Mouse (Mus musculus) embryo, embryonic 10.5 days (tissue): ENCODE measurements around the gene Mif.
"Not testable (repeated sequence)": the region's sequence is repeated elsewhere in the genome, so short reads cannot be mapped to it uniquely, and the experiment has no call there.

Experiments
- DNase-seq: peaks from one replicate; pipeline ENCODE4 v3.0.0-alpha.2; 2015; ENCODE audit warnings: low spot score

Mif gene

DNA sequence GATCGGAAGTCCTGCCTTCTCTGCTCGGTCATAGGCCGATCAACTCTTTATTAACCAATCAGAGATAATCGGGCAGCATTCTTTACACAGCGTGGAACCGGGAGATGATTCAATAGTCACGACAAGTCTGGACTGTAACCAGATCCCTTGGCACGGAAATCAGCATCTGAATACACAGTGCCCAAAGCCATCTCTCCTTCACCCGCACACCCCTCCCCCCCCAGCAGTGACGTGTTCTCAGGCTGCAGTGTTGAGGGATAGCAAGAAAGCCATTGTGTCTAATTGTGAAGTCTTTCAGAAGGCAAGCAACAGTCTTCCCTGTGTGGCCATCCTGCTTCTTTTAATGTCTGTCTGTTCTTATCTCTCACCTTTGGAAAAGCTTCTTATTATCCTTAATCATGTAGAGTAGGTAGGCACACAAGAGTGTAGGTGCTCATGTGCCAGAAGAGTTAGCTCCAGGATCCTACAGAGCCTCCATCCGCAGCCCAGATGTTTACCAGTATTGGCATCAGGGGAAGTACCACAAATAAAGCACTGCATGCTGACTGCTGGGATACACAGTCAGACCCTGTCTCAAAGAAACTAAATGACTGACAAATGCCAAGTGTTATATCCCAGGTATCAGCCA lies 13.0 kb upstream of the Mif start:
- DNase-seq = peak; percentile 96

DNA sequence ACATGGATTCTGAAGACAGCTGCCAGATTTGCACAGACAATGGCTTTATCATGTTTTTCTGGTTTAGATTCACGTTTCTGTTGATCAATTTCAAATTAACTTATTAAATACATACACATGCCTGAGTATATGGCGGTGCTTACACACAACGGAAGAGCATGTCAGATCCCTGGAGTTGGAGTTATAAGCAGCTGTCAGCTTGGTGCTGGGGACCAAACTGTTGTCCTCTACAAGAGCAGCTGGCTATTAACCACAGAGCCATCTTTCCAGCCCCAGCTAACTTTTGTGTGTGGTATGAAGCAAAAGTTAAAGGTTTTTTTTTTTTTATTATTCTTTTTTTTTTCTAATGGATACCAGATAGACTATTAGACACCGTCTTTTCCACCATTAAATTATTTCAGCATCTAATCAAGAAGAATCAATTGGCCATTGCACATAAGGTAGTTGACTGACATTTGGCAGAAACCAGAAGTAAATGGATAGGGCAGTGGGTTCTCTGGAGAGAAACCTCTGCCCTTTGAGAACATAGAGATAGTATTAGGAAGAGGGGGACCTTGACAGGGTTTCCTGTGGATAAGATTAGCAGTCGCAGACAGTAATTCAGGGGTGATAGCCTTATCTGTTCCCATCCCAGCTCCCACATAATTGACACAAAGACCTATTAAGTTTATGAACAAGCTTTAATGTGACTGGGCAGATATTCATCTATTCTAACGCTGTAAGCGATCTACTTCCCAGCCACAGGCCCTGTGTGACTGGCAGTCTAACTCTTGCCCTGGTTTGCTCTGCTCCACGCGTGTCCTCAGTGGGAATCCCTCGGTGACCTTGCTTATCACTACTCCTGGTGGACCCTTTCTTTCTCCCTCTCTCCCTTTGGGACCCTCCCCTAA lies 12.2 kb upstream of the Mif start:
- DNase-seq = no peak

DNA sequence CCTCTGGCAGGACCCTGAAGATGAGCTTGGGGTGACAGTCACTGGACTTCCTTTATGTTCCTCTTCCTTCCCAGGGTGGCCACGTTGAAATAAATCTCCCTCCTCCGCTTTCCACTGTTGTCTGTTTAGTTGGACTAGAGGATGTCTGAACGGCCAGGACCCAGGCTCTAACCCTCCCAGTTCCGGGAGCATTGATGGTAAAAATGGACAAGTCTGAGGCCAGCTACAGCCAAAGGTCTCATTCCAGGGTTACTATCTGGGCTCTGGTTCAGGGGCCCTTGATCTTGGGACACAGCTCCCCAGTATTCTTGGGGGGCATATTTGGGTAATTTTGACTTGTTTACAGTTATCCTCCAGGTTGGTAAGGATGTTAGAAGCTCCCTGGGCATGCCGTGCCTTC lies 1.5 kb upstream of the Mif start:
- DNase-seq = no peak

DNA sequence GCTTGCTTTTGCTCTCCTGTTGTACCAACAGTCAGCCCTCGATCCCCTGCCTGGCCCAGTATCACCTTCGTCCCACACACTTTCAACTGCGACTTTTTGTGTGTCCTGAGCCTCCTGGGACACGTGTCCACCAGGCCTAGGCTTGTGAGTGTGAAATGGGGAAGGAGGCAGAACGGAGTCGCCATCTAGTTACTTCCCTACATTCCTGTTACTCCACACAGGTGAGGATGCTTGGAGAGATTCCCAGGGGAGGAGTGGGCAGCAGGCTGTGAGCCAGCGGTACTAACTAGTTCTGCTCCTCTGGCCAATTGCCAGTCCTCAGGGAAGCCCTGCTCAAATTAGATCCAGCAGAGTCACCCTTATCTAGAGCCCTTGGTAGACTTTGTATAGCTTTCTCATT lies 706 bp upstream of the Mif start:
- peak; percentile 30 for DNase-seq

DNA sequence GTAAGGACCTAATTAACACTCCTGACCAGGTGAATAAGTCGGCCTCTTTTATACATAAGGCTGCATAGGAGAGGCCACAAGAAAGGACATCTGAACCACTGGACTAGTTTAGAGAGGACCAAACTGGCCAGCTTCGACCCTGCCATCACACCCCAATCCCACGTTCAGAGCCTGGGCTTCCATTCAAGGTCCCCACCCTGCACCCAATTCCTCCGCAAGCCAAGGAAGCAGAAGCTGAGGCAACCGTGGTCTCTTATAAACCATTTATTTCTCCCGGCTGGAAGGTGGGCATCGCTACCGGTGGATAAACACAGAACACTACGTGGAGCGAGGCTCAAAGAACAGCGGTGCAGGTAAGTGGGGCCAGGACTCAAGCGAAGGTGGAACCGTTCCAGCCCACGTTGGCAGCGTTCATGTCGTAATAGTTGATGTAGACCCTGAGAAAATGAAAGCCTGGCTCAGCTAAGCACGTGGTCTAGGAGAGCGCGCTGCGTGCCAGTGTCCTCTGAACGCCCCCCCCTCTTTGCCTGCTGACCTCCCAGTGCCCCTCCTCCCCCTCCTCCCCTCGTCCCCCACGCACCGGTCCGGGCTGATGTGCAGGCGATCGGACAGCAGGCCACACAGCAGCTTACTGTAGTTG lies 813 bp downstream of the Mif start:
- DNase-seq = peak; percentile 86

DNA sequence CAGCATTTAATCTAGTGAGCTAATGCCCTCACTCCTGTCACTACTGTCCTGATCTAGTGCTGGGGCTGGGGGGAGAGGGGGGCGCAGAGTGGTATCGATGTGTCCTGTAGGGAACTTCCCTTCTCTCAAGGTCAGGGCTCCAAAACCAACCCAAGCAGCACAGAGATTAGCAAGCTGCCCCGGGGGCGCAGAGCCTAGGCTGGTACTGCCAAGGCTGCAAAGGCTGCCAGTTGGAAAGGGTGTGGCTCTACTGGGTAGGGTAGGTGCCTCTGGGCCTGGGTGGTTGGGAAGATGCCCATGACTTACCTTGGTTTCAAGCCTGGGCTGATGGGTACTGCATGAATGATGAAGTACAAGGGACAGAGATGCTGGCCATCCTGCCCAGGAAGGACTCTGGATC lies 2.4 kb downstream of the Mif start:
- no peak for DNase-seq

DNA sequence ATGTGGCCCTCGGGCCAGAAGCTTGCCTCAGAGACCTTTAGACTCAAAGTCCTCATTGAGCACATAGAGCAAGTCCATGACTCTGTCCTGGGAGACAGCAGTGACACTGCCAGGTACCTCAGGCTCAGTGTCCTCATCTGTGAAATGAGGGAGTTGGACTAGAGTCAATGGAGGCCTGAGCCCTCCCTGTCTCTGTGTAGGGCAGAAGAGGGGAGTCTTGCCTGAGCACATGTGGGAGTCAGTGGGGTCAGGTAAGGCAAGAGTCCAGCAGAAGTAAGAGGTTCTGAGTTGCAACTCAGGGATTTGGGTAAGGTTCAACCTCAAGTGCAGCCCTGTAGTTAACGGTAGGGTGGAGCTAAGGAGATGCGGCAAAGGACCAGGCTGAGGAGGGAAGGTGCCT lies 3.1 kb downstream of the Mif start:
- DNase-seq = no peak

DNA sequence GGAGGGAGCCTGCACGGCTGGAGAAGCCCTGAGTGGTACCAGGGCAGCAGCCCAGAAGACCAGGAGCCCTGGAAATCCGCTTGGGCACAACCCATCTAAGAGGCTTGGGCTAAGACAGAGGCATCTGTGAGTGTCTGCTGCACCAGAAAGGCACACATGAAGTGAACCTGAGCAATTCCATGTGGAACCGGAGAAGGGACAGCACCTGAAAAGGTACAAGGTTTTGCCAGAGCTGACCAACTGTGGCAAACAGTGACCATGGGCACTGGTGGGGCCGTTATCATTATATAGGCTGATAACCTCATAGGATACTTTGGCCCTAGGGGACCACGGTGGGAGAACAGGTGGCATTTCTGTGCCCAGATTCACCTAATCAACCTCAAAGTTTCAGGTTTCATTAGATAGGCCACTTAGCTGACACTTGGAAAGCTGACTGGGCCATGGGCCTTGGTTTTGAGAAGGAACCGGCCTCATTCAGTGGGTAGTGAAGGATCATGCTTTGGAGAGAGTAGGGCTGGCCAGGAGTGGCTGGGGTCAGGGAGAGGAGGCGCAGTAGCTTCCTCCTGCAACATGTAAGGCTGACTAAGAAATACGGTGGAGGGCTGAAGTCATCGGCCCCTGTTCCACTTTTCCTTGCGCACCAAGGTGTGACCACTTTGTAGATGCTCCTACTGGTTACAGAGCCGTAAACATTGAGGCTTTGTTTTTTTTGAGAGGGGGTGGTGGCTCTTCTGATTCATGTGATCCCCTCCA lies 3.7 kb downstream of the Mif start:
- no peak for DNase-seq

DNA sequence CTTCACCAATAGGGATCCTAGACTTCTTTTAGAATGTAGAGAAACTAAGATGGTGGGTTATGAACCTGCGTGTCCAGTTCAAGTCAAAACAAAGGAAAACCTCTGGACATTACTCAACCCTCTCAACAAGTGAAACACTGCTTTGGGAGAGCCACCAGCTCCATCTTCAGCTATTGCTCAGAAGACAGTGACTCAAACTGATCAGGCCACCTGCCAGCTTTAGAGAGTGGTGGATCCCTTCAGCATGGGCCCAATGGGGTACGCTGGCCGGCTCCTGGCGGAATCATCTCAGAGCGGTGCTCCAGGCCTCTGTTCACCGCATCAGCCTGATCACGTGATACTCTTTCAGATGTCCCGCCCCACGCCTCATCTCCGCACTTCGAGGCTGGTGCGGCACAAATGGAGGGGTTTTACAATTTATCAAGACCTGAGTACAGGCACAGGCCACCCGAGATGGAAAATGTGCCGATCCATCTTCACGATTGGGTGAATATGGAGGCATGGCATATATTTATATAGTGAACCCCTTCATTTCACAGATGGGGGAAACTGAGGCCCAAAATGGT lies 4.5 kb downstream of the Mif start:
- no peak for DNase-seq

DNA sequence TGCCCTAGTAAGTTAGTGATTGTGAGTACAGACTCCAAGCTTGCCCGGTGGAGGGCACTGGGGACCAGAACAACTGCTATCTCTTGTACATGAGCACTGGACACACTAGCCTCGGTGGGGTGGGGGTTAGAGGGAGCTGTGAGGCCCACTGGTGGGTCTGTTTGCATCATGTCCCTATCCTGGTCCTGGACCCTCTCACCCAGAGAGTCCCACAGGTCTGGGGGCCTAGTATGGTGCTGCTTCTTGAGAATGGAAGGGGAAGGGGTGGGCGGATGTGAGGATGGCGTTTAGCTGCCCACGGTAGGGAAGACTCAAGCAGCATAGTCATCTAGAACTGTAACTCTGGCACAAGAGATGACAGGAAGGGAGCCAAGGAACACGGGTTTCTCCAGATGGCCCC lies 5.2 kb downstream of the Mif start:
- DNase-seq = no peak

DNA sequence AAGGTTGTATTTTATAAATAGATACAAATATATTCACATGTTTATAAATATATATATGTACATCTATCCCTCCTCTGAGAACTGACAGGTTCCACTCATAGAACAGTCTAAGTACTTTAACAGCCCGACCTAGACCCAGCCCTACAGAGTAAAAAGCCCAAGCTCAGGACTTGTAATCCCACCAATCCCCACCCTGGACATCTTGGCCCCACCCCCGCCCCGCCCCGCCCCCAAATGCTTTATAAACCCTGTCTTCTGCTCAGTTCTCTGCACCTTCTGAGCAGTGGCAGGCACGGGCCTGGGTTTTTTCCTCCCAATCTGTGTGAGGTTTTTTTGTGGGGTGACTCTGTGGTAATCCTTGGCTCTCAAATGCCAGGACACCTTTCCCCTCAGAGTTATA lies 5.9 kb downstream of the Mif start:
- no peak for DNase-seq

DNA sequence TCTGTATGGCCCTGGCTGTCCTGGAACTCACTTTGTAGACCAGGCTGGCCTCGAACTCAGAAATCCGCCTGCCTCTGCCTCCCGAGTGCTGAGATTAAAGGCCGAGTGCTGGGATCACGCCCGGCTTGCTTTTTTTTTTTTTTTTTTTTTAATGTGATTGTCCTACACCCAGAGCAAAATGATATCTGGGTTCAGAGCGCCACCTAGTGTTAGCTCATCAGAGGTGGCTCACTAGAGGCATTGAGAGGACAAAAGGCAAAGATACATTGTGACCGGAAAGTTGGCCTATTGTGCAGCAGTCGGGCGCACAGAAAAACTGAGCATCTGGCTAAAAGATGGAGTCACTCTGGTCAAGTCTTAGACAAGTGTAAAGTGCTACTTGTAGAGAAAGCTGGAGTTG lies 6.6 kb downstream of the Mif start:
- DNase-seq = peak; percentile 95

DNA sequence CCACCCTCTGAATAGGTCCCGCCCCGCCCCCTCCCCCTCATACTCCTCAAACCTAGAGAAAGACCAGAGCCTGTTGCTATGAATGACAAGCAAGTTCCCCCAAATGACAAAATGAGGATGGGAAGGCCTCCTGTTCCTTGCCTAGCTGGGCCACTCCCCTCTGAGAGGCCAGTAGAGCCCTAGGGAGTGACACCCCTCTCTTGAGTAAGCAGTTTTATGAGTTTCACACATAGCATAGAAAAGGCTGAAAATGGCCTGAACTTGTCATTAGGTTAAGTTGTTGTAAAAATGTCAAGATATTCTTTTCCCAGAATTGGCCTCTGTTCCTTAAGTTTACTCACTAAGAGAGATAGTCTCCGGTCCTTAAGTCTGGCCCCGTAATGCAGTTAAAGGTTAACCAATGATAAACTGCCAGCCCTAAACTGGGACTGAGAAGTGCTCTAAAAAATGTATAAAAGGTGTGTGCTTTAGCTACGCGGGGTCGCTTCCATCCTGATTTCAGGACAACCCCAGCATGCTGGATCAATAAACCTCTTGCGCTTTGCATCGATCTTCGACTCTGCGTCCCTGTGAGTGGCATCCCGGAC lies 7.4 kb downstream of the Mif start:
- no peak for DNase-seq

DNA sequence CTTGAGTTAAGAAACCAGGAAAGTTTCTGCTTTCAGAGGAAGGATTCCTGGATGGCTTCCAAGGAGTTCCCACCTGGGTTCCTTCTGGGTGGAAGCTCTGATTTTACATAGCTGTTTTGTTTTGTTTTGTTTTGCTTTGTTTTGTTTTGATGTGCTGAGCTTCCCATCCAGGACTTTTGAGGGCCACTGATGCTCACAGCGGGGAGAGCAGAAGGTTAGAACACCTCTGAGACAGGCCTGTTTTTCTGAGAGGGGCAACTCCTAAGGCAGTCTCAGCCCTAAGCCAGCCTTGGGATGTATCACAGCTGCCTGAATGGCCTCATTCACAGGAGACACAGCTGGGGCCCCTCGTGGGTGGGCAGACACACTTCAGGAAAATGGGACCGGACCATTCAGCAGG lies 8.4 kb downstream of the Mif start:
- DNase-seq = no peak

DNA sequence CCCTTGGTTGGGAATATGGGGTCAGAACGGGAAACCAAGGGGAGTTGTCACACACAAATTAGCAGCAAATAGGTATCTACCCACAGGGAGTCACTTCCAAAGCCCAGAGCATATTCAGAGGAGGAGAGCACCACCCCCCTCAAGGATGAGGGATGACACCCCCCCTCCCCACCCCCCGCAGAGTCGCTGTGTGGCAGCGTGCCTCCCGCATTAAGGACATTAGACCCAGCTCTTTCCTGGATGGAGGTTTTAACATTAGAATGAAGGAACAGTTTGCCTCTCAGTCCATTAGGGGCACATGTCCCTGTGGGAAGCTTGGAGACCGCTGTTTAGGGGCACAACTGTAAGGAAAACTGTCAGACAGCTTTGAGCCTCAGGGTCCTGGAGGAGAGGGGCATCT lies 9.0 kb downstream of the Mif start:
- DNase-seq = no peak

DNA sequence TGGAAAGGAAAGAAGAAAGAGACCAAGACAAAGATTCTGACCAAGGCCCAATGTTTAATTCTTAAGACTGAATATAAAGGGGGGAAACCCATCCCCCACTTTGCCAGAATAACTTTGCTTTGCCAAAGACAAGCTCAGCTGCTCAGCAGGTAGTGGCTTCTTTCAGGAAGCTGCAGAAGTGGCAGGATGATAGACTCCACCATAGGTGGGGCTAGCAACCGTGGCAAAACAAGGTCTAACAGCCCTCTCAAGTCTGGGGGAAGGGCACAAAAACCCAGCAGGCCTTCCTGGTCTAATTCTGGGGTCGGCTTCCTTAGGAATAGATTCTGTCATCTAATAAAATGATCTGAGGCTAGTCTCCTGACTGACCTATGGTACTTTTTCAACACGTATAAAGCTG lies 11.7 kb downstream of the Mif start:
- DNase-seq = no peak

DNA sequence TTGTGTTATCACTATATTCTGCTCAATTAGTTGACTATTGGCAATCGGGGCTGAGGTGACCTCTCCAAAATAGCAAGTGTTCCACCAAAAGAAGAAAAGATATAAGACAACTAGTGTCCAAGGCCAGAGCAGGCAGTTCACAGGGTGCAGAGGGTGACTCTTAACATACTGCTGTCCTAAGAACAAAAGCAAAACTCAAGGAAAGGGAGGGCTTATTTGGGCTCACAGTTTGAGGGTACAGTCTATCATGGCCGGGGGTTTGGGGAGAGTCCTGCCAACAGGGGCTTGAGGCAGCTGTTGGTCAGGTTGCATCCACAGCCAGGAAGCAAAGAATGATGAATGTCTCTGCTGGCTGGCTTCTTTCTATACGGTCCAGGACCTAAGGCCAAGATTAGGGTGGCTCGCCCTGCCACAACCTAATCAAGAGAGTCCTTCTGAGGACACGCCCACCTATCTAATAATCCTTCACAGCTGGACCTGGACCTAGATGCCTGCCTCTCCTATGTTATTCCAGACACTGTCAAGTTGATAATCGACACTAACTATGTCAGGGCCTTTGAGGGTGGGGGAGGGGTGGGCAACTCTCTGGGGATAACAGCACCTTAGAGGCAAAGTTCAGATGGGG lies 14.6 kb downstream of the Mif start:
- no peak for DNase-seq

DNA sequence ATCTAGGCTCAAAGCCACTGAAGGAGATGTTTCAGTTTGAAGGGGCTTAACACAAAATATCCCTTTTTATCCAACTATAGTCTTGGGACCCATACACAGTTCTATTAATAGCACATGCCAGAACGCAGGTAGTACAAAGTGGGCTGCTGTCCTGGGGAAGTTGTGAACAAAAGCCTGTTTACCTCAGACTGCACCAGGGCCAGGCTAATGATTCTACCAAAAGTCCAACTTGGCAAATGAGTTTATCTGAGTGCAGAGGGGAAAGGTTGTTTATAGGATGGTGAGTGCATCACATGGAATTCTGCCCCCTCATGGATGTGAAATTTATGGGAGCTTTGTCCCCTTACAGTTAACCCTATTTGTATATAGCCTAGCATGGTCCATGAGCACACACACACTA lies 15.2 kb downstream of the Mif start:
- no peak for DNase-seq

DNA sequence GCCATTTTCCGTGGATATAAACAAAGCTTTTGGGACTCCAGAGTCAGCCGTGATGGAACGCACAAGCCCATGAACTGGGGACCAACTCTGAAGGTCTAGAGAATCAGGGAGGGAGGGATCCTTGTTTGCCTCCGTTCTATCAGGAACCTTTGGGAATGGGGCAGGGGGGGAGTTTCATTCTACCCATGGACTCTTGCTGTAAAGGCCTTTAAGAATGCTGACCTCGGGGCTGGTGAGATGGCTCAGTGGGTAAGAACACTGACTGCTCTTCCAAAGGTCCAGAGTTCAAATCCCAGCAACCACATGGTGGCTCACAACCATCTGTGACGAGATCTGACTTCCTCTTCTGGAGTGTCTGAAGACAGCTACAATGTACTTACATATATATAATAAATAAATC lies 16.1 kb downstream of the Mif start:
- DNase-seq = not testable (repeated sequence)

DNA sequence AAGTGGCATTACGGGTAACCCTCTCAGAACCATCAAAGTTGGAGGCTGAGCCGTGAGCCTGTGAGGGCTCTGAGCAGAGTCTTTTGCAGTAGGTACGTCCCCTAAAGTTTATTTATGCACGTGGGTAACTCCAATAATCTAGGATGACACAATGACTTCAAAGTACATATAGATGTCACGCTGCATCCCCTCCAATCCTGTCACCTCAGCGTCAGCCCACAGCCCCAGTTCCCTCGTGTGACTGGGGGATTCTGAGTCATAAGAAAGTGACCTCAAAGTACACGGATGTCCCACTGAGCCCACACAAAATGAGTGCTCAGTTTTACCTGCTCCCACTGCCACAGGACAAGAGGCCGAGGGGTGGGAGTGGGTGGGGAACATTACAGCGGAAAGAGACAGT lies 20.9 kb downstream of the Mif start:
- no peak for DNase-seq

DNA sequence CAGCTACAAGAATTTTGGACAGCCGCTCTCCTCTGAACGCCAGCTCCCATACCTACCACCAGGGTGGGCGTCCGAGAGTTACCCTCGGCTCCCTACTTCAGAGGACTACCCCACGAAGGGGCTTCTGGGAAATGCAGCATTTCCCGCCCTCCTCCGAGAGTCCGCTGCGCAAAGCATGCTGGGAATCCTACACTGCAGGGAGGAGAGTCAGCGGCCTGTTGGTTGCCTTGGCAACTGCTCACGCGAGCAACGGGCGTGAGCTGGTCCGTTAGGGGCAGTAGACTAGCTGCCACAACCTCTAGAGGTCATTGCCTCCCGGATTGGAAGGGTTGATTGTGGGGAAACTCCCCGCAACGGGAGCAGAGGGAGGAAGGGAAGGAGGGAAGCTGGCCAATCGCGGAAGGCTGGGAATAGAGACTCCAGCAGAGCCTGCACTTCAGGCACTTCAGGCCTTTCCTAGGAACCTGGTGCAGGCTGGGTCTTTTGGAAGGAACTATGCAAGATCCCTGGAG lies 22.7 kb downstream of the Mif start, which contains the start of gene Gstt2:
Gstt2 (minus strand) TSS at position 177 of the 512 bp plus-strand sequence.
- peak; percentile 98 for DNase-seq
